In genomic region chr5:75067125-75067756, GRCm38 (mm10) we compare ENCODE assay signal across 8 mouse cellular contexts. TPM values are rescaled to one million over a fixed set of nuclear protein-coding genes. Genes with fewer than 3 reads are reported as not detected.
A peak's percentile ranks its signal among the peaks of the same experiment; 100 is the strongest.
DNase-seq lines count a peak whose midpoint lies in the region; ATAC-seq and TF ChIP-seq lines count a peak whose summit lies in the region.

No protein-coding gene starts in this region.

- H3K4me3 ChIP-seq in layer of hippocampus, adult 2 months: peak overlapping the region; percentile 43
- H3K4me3 ChIP-seq in hindbrain, embryonic 12.5 days: peak overlapping the region; percentile 41
- H3K4me3 ChIP-seq in liver, adult 2 months (ENCODE audit: insufficient read depth, low read depth, low read length): peak overlapping the region; percentile 42; the same call in 1 of the 2 replicates
- peak overlapping the region; percentile 51 for H3K4me3 ChIP-seq in midbrain, postnatal 0 days (ENCODE audit: low read depth, low read length)
- peak overlapping the region; percentile 48 for H3K4me3 ChIP-seq in stomach, embryonic 14.5 days (ENCODE audit: low read depth, low read length)

- peak in 1 of 2 experiments; percentile 25 for DNase-seq in layer of hippocampus, adult 2 months (ENCODE audit: low spot score in 2 of 2)
- no peak for DNase-seq in layer of hippocampus, adult 8-10 months (ENCODE audit: low spot score in 2 of 2)
- DNase-seq in embryo, embryonic 10 days (ENCODE audit: low spot score): peak; percentile 77
- DNase-seq in liver, adult 2 months (ENCODE audit: extremely low read depth, low read depth, low spot score): no peak
- DNase-seq in midbrain, postnatal 0 days (ENCODE audit: low spot score): peak; percentile 57
- no peak for DNase-seq in frontal cortex, postnatal 36 days (ENCODE audit: low spot score in 2 of 2)

- peak overlapping the region; percentile 37 for H3K9ac ChIP-seq in hindbrain, embryonic 12.5 days
- no peak overlapping the region; the same call in 1 of the 2 replicates for H3K9ac ChIP-seq in liver, adult 2 months (ENCODE audit: low read depth, low read length)
- H3K9ac ChIP-seq in midbrain, postnatal 0 days (replicated peaks; ENCODE audit: low read length, poor library complexity, severe bottlenecking): 0 out of 2 replicates have a peak overlapping the region, but pooled peaks have one; percentile 24
- H3K9ac ChIP-seq in stomach, embryonic 14.5 days (replicated peaks; ENCODE audit: low read depth, low read length): peak overlapping the region; percentile 38; the same call in 1 of the 2 replicates

- peaks cover 23% of the 10 kb centered on the region for H3K4me1 ChIP-seq in hindbrain, embryonic 12.5 days
- H3K4me1 ChIP-seq in liver, adult 2 months (ENCODE audit: control insufficient read depth, insufficient read depth, low read length): peaks cover 2% of the 10 kb centered on the region; the same call in 1 of the 2 replicates
- no peaks in the 10 kb centered on the region for H3K4me1 ChIP-seq in midbrain, postnatal 0 days (ENCODE audit: insufficient read depth, low read length)
- H3K4me1 ChIP-seq in stomach, embryonic 14.5 days (ENCODE audit: control insufficient read depth, insufficient read depth, low read length): no peaks in the 10 kb centered on the region

- peaks cover 80% of the 10 kb centered on the region for H3K27me3 ChIP-seq in hindbrain, embryonic 12.5 days
- H3K27me3 ChIP-seq in liver, adult 2 months (ENCODE audit: control insufficient read depth, insufficient read depth, low read length): peaks cover 18% of the 10 kb centered on the region
- peaks cover 82% of the 10 kb centered on the region for H3K27me3 ChIP-seq in midbrain, postnatal 0 days (ENCODE audit: insufficient read depth, low read length)
- H3K27me3 ChIP-seq in stomach, embryonic 14.5 days (ENCODE audit: control insufficient read depth, insufficient read depth, low read length): peaks cover 28% of the 10 kb centered on the region

- H3K9me3 ChIP-seq in hindbrain, embryonic 12.5 days (replicated peaks): no peaks in the 10 kb centered on the region
- no peaks in the 10 kb centered on the region for H3K9me3 ChIP-seq in midbrain, postnatal 0 days (ENCODE audit: low read length)
- H3K9me3 ChIP-seq in stomach, embryonic 14.5 days (ENCODE audit: control insufficient read depth, low read depth, low read length): 0 out of 2 replicates have a peak, but pooled peaks cover 7% of the 10 kb centered on the region

- H3K4me2 ChIP-seq in hindbrain, embryonic 12.5 days (replicated peaks): peak overlapping the region; percentile 75
- peak overlapping the region; percentile 85 for H3K4me2 ChIP-seq in midbrain, postnatal 0 days (ENCODE audit: low read depth, low read length, poor library complexity, severe bottlenecking)
- H3K4me2 ChIP-seq in stomach, embryonic 14.5 days (replicated peaks; ENCODE audit: low read depth, low read length): peak overlapping the region; percentile 72

- H3K36me3 ChIP-seq in hindbrain, embryonic 12.5 days: no peaks in the 10 kb centered on the region
- H3K36me3 ChIP-seq in liver, adult 2 months (ENCODE audit: control insufficient read depth, insufficient read depth, low read length): no peaks in the 10 kb centered on the region
- no peaks in the 10 kb centered on the region for H3K36me3 ChIP-seq in midbrain, postnatal 0 days (ENCODE audit: insufficient read depth, low read length)
- no peaks in the 10 kb centered on the region for H3K36me3 ChIP-seq in stomach, embryonic 14.5 days (ENCODE audit: control insufficient read depth, insufficient read depth, low read length)

- no peaks in the 10 kb centered on the region for H3K79me2 ChIP-seq in liver, adult 2 months (ENCODE audit: control insufficient read depth, insufficient read depth, low read length)

- WGBS in hindbrain, embryonic 12.5 days: 1% methylated on average over 30 of the region's 30 CpGs
- 2% methylated on average over 30 of the region's 30 CpGs for WGBS in liver, adult 2 months
- under 1% methylated on average over 29 of the region's 30 CpGs for WGBS in midbrain, postnatal 0 days
- WGBS in stomach, embryonic 14.5 days: 2% methylated on average over 29 of the region's 30 CpGs

- TF ChIP-seq POLR2A in liver, adult 2 months (IDR thresholded peaks at IDR 0.05; ENCODE audit: extremely low read depth, insufficient read depth, low read length): no peak

- H3K27ac ChIP-seq in layer of hippocampus, adult 2 months: no peak overlapping the region
- no peak overlapping the region for H3K27ac ChIP-seq in hindbrain, embryonic 12.5 days
- H3K27ac ChIP-seq in liver, adult 2 months (replicated peaks; ENCODE audit: insufficient read depth, low read depth, low read length): no peak overlapping the region
- no peak overlapping the region for H3K27ac ChIP-seq in midbrain, postnatal 0 days (ENCODE audit: low read depth, low read length)
- H3K27ac ChIP-seq in stomach, embryonic 14.5 days (ENCODE audit: low read length): no peak overlapping the region

- peak; percentile 51 for ATAC-seq in hindbrain, embryonic 12.5 days (ENCODE audit: low FRiP score)
- peak; percentile 62; the same call in 1 of the 2 replicates for ATAC-seq in midbrain, postnatal 0 days (ENCODE audit: low FRiP score)
- peak; percentile 81 for ATAC-seq in stomach, embryonic 14.5 days (ENCODE audit: insufficient number of reproducible peaks, insufficient read depth, low FRiP score, low read depth)

- no peak for TF ChIP-seq CTCF in layer of hippocampus, adult 2 months (conservative IDR thresholded peaks at IDR 0.05)
- no peak for TF ChIP-seq CTCF in liver, adult 2 months (IDR thresholded peaks at IDR 0.05; ENCODE audit: low read depth, low read length)
- TF ChIP-seq CTCF in midbrain, postnatal 0 days (IDR thresholded peaks at IDR 0.05): no peak

RNA-seq across cellular contexts. Expression of gene Gsx2, which starts 8.2 kb away (rescaled TPM):
- total RNA-seq in layer of hippocampus, adult 2 months (2021): under 1 TPM; 0.51 to 0.59 TPM
- under 1 TPM in 3 of 4 experiments, not detected in 1; 0.30 to 0.67 (median 0.37) TPM for total RNA-seq in layer of hippocampus, adult 8-10 months (2022)
- 6.1 and 6.8 TPM in 2 replicates for polyA plus RNA-seq in hindbrain, embryonic 12.5 days (2016; fragmentation: Nextera tagmentation; extraction: Ambion mirVana)
- not detected in 2 replicates for total RNA-seq in liver, adult 2 months (2014; rRNA removed)
- polyA plus RNA-seq in liver, adult 2 months (2012; rRNA removed): not detected in 2 replicates
- not detected in 2 replicates for total RNA-seq in midbrain, postnatal 0 days (2014; rRNA removed)
- polyA plus RNA-seq in midbrain, postnatal 0 days (2015; fragmentation: Nextera tagmentation; extraction: Ambion mirVana): 0.10 and 0.12 TPM in 2 replicates
- not detected in 2 replicates for polyA plus RNA-seq in stomach, embryonic 14.5 days (2014; fragmentation: Nextera tagmentation; extraction: Ambion mirVana)

RNA-seq across cellular contexts. Expression of gene Chic2, which starts 22.7 kb away (rescaled TPM):
- 10 to 100 TPM; 18.7 to 19.4 TPM for total RNA-seq in layer of hippocampus, adult 2 months (2021)
- total RNA-seq in layer of hippocampus, adult 8-10 months (2022): 10 to 100 TPM; 17.7 to 23.0 (median 20.5) TPM
- 51.6 and 52.8 TPM in 2 replicates for polyA plus RNA-seq in hindbrain, embryonic 12.5 days (2016; fragmentation: Nextera tagmentation; extraction: Ambion mirVana)
- total RNA-seq in liver, adult 2 months (2014; rRNA removed): 11.7 and 20.5 TPM in 2 replicates
- polyA plus RNA-seq in liver, adult 2 months (2012; rRNA removed): 3.0 and 3.2 TPM in 2 replicates
- total RNA-seq in midbrain, postnatal 0 days (2014; rRNA removed): 9.6 and 26.7 TPM in 2 replicates
- polyA plus RNA-seq in midbrain, postnatal 0 days (2015; fragmentation: Nextera tagmentation; extraction: Ambion mirVana): 23.9 and 31.4 TPM in 2 replicates
- 42.7 and 45.1 TPM in 2 replicates for polyA plus RNA-seq in stomach, embryonic 14.5 days (2014; fragmentation: Nextera tagmentation; extraction: Ambion mirVana)

Comparison
In these comparisons a context has a peak if more than half of its experiments do, and no peak if none do; other contexts are left out.
1. DNase-seq: peak in embryo, embryonic 10 days (single experiment) and midbrain, postnatal 0 days (single experiment); none in layer of hippocampus, adult 8-10 months (0 of 2), liver, adult 2 months (single experiment) and frontal cortex, postnatal 36 days (0 of 2).
2. Peak in every context shown above with its lines, with median percentiles within 50 percentile points of each other: H3K4me3 ChIP-seq, ATAC-seq and H3K4me2 ChIP-seq.